Mouse (Mus musculus) macrophage (primary cell): ENCODE measurements around the gene Ano6. TPM values are rescaled to one million over a fixed set of nuclear protein-coding genes. Genes with fewer than 3 reads are reported as not detected.
A peak's percentile ranks its signal among the peaks of the same experiment; 100 is the strongest.

Experiments
- H3K27ac ChIP-seq: fragments of 350-480 bp; formaldehyde crosslinking; 2 replicates; pipeline ENCODE4 v1.9.0; 2021
- H3K36me3 ChIP-seq: fragments of 350-480 bp; formaldehyde crosslinking; 2 replicates; pipeline ENCODE4 v1.9.0; 2021; ENCODE audit errors: inconsistent target
- H3K4me3 ChIP-seq: fragments of 350-480 bp; formaldehyde crosslinking; 2 replicates; pipeline ENCODE4 v1.9.0; 2021; ENCODE audit errors: inconsistent target
- H3K79me2 ChIP-seq: fragments of 350-480 bp; formaldehyde crosslinking; 2 replicates; pipeline ENCODE4 v1.9.0; 2021; ENCODE audit errors: inconsistent target
- WGBS: methylation state at CpG from one replicate; pipeline ENCODE4 v1.1.7; 2026; ENCODE audit warnings: inconsistent platforms; ENCODE audit not compliant: missing documents; 5-methylcytosine and 5-hydroxymethylcytosine counted together
- polyA plus RNA-seq: library from polyadenylated mRNA; stranded (reverse); fragments of 250-400 nt; gene quantifications from 3 replicates; pipeline ENCODE4 v1.2.4, GENCODE M21; 2018; ENCODE audit warnings: inconsistent platforms

Ano6 gene
- polyA plus RNA-seq, 1 experiment from 2014 or later = 124 TPM

DNA sequence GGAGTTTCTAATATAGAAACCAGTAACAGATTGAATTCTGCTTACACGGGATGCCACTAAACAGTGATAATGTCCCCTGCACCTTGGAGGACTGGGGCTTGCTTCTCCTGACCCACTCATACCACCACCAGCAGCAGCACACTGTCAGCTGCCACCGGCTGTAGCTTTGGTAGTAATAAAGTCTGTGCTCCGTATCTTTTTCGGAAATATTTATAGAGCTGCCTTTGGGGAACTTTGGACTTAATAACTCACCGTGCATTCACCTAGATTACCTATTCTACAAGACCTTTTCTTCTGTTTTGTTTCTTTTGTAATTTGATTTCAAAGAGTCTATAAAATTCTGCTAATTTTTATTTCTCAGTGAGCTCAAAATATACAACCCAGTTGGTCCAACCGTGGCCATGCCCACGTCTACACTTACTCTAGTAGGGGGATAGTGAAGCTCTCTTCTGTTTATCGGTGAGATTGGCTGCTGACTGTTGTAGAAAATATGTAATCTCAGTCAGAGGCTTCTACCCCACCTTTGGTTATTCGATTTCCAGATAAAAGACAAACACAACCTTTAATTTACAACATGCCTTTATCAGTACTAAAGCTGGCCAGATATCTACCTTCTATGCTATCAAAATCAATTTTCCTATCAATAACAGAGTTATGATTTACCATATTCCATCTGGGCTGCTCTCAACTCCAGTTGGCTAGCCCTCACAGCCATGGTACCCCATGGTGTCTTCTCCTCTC is 15.8 kb upstream of the Ano6 start:
- WGBS = 96% methylated on average over 9 of the region's 9 CpGs
- Histone ChIP-seq H3K27ac (no peak overlapping the region), H3K79me2 (no peaks in the 10 kb centered on the region), H3K36me3 (no peaks in the 10 kb centered on the region), H3K4me3 (no peak overlapping the region)

DNA sequence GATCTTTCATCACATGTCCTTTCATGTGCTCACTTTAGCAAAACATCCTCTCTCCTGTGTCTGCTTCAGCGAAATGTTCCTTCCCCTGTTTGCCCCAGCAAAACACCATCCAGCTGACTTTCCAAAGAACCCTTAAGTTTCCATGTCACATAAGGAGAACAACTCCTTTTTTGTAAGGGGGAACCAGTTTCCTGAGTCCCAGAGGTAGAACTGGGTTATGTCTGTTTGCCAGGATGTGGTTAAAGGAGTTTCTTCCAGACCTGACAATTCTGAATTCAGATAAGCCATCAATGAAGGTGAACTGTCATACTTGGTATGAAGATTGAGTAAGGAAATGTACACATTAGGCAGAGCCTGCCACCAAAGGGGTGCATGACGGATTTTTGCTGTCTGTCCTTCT is 12.9 kb upstream of the Ano6 start:
- H3K79me2 ChIP-seq = no peaks in the 10 kb centered on the region
- no peak overlapping the region for H3K27ac ChIP-seq
- WGBS = 100% methylated on average over 1 of the region's 2 CpGs
- no peaks in the 10 kb centered on the region for H3K36me3 ChIP-seq
- H3K4me3 ChIP-seq = no peak overlapping the region

DNA sequence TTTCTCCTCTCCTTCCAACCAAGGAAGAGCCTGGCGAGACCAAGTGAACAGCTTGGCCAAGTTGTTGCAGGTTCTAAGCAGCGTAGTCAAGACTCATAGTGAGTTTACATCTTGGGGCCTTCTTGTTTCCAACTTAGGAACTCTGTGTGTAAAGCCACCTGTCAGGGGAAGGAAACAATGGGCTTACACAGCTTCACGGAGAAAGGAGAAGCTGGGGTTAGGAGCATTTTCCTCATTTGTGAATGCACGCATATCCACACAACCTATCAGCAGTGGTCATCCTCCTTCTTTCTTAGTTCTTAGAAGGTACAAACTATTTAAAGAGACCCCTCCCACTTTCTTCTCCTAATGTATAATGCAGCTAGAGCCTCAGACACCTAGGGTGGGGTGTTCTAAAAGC is 11.9 kb upstream of the Ano6 start:
- Histone ChIP-seq H3K4me3 (no peak overlapping the region), H3K36me3 (no peaks in the 10 kb centered on the region), H3K79me2 (no peaks in the 10 kb centered on the region), H3K27ac (no peak overlapping the region)
- WGBS = 71% methylated on average over 3 of the region's 4 CpGs

DNA sequence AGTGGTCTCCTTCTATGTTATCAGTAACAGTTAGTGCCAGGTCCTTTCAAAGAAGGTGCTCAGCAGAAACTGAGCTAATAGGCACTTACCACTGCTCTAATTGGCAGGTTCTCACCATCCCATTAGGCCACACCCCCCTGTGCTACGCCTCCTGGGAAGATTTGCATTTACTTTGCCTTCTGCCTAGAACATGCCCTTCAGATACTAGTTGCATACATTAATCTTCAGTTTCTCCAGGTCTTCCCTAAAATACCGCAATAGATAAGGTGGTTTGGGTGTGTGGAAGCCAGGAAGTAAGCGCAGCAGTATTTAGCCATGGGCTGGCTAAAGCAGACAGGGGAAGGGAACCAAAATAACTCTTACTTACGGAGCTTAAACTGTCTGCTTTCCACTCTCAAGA is 4.0 kb upstream of the Ano6 start:
- 91% methylated on average over 4 of the region's 4 CpGs for WGBS
- H3K4me3 ChIP-seq = no peak overlapping the region
- peaks cover 8% of the 10 kb centered on the region for H3K79me2 ChIP-seq
- no peak overlapping the region for H3K27ac ChIP-seq
- no peaks in the 10 kb centered on the region for H3K36me3 ChIP-seq

DNA sequence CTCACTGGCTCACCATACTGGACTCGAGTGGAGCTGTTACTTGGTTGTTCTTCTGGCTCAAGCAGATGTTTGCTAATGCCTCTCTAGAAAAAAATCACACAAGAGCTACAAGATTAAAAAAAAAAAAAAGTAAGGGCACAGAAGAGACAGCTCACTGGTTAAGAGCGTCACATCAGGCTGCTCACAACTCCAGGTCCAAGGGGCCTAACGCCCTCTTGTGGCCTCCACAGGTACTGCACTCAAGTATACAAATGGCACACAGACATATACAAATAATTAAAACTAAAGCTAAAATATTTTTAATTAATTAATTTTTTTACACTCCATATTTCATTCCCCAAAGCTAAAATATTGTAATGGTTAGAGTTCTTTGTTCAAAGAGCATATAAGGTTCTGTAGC is 3.1 kb upstream of the Ano6 start:
- WGBS = 51% methylated on average over 2 of the region's 3 CpGs
- Histone ChIP-seq H3K4me3 (no peak overlapping the region), H3K27ac (no peak overlapping the region), H3K79me2 (peaks cover 17% of the 10 kb centered on the region), H3K36me3 (no peaks in the 10 kb centered on the region)

GRCm38 (mm10) chr15:95789562-95790528 is 798 bp upstream of the Ano6 start:
- peaks cover 40% of the 10 kb centered on the region for H3K79me2 ChIP-seq
- WGBS = 36% methylated on average over 32 of the region's 32 CpGs
- H3K27ac ChIP-seq = peak overlapping the region; percentile 74
- no peaks in the 10 kb centered on the region for H3K36me3 ChIP-seq
- peak overlapping the region; percentile 56 for H3K4me3 ChIP-seq

- Histone ChIP-seq H3K79me2 (peaks cover 54% of the 10 kb centered on the region), H3K36me3 (no peaks in the 10 kb centered on the region), H3K27ac (peak overlapping the region; percentile 15; the same call in 1 of the 2 replicates), H3K4me3 (peak overlapping the region; percentile 52)
- 5% methylated on average over 32 of the region's 32 CpGs for WGBS
Observed at GRCm38 (mm10) chr15:95791141-95791791, 623 bp downstream of the Ano6 start.

DNA sequence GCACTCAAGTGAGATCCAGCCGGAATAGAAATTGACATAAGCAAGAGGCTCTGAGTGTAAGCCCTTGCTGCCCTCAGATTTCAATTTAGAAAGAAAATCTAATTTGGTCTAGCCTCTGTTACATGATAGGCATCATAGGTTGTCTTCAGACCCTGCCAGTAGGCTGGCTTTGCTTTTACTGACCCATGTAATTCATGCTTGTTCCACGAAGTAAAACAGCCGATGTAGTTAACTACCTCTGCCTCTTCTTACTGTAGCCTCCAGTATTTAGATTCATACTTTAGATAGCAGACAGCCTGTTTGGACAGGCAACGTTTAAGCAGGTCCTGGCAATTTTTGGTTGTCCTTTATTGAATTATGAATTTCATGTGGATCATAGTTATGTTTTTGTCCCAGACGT is 1.2 kb downstream of the Ano6 start:
- Histone ChIP-seq H3K4me3 (peak overlapping the region; percentile 52), H3K27ac (no peak overlapping the region), H3K36me3 (no peaks in the 10 kb centered on the region), H3K79me2 (peaks cover 59% of the 10 kb centered on the region)
- WGBS = 64% methylated on average over 5 of the region's 5 CpGs

DNA sequence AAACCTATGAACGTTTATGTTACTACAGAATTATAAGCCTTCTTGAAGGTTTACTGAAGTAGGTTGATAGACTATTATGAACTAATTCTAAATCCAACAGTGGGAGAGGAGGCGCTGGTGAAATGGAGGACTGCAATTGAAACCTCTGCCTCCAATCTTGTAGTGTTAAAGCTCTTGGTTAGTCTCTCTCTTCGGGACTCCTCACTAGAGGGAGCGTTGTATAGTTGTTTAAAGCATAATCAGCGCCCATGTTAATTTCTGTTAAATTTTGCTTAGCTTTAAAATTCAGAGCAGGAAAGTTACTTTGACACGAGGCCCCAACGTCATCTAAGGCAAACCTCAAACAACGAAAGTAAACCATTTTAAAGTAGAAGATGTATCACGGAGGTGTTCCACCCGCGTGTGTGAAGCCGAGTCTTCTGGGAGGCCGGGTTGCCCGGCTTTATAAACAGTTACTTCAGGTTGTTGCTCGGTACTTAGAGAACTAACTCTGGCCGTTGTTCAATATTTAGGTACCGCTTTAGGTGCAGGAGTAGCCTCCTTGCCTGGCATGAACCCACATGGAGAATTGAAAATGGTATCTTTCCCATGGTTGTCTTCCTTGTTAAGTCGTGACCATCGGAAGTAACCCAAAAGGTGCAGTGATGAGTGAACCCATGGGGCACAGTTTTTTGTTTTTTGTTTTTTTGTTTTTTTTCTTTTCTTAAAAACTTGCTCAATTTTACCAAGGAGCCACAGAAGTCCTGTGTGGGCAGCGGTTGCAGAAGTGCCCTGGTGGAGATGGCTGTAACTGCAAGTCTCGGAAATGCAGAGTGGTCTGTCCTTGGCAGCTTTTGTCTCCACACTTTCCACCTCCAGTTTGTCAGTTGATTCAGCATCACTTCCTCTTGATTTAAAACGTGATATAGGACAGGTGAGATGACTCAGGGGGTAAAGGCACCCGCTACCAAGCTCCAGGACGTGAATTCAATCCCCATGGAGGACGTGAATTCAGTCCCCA is 1.9 kb downstream of the Ano6 start:
- Histone ChIP-seq H3K4me3 (peak overlapping the region; percentile 52; the same call in 1 of the 2 replicates), H3K79me2 (peaks cover 59% of the 10 kb centered on the region), H3K27ac (no peak overlapping the region), H3K36me3 (no peaks in the 10 kb centered on the region)
- 76% methylated on average over 25 of the region's 25 CpGs for WGBS

GRCm38 (mm10) chr15:95793748-95794491 is 3.3 kb downstream of the Ano6 start:
- Histone ChIP-seq H3K79me2 (peaks cover 73% of the 10 kb centered on the region), H3K27ac (peak overlapping the region; percentile 66; the same call in 1 of the 2 replicates), H3K4me3 (no peak overlapping the region), H3K36me3 (no peaks in the 10 kb centered on the region)
- WGBS = 92% methylated on average over 9 of the region's 9 CpGs

DNA sequence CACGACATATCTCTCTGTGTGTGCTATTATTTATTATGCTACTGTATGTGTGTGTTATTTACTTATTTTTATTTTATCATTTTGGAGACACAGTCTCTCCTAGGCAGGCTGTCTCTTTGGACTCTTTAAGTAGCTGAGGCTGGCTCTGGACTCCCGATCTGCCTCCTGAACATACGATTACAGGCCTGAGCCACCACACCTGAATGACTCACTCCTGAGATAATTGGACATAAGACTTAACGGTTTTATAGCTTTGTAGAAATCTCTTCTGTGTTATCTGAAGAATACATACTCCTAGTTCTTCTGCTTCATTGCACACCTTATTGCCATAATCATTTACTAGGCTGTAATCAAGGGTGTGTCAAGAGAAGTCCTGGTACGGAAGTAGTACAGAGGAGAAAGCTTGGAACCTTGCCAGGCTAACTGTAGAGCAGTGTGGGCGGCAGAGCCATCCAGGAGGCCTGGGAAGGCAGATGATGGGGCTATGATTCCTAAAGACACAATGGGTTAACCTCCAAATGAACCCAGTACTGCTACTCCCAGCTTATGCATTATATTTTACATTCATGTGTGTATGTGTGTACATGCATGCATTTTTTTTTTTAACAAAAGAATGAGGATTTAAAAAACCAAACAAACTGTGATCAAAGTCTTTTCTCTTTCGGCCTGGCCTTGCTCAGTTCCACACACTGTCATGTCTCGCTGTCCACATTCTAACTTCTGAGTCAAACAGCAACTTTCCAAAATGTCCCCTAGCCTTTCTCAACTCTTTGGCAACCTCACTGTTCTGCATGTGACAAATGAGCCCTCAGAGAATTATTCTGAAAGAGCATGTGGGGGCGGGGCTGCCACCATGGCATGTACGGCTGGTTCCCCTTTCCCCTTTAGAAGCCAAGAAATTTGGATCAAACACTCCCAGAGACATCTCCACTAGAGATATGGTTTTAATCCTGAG is 4.2 kb downstream of the Ano6 start:
- Histone ChIP-seq H3K27ac (peak overlapping the region; percentile 66), H3K36me3 (no peaks in the 10 kb centered on the region), H3K4me3 (no peak overlapping the region), H3K79me2 (peaks cover 83% of the 10 kb centered on the region)
- 54% methylated on average over 10 of the region's 10 CpGs for WGBS

GRCm38 (mm10) chr15:95796062-95796461 is 5.4 kb downstream of the Ano6 start:
- 95% methylated on average over 4 of the region's 5 CpGs for WGBS
- Histone ChIP-seq H3K4me3 (no peak overlapping the region), H3K36me3 (no peaks in the 10 kb centered on the region), H3K79me2 (peaks cover 92% of the 10 kb centered on the region), H3K27ac (0 out of 2 replicates have a peak overlapping the region, but pooled peaks have one; percentile 60)
